Mouse (Mus musculus) thymus, adult 18-20 months (tissue): ENCODE measurements around the gene Aim2.
"Not testable (repeated sequence)": the region's sequence is repeated elsewhere in the genome, so short reads cannot be mapped to it uniquely, and the experiment has no call there.

Source experiments
- DNase-seq, 2 experiments: peaks; one replicate each; pipeline ENCODE4 v3.0.0; 2022; ENCODE audit warnings: mixed read lengths in 2 of 2

Gene Aim2

DNA sequence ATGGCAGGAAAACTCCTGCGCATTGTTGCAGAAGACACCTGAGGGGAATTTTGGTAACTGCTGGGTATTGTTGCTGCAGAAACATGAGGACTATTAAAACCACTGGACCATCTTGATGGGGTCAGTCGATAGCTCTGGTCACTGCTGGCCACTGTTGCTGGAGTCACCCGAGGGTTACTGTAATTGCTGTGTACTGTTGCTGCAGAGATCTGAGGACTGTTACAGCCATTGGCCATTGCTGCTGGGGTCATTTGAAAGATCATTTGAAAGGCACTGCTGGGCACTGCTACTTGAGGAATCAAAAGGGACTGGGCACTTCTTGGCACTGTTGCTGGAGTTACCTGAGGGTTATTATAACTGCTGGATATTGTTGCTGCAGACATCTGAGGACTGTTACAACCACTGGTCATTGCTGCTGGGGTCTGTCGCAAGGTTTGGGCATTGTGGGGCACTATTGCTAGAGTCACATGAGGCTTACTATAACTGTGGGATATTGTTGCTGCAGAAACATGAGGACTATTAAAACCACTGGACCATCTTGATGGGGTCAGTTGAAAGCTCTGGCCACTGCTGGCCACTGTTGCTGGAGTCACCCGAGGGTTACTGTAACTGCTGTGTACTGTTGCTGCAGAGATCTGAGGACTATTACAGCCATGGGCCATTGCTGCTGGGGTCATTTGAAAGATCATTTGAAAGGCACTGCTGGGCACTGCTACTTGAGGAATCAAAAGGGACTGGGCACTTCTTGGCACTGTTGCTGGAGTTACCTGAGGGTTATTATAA, 129.9 kb downstream of the Aim2 start:
- DNase-seq, result not testable (repeated sequence)

DNA sequence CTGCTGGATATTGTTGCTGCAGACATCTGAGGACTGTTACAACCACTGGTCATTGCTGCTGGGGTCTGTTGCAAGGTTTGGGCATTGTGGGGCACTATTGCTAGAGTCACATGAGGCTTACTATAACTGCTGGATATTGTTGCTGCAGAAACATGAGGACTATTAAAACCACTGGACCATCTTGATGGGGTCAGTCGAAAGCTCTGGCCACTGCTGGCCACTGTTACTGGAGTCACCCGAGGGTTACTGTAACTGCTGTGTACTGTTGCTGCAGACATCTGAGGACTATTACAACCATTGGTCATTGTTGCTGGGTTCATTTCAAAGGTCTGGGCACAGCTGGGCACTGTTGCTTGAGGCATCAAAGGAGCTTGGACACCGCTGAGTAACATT, 130.5 kb downstream of the Aim2 start:
- DNase-seq, result not testable (repeated sequence)

DNA sequence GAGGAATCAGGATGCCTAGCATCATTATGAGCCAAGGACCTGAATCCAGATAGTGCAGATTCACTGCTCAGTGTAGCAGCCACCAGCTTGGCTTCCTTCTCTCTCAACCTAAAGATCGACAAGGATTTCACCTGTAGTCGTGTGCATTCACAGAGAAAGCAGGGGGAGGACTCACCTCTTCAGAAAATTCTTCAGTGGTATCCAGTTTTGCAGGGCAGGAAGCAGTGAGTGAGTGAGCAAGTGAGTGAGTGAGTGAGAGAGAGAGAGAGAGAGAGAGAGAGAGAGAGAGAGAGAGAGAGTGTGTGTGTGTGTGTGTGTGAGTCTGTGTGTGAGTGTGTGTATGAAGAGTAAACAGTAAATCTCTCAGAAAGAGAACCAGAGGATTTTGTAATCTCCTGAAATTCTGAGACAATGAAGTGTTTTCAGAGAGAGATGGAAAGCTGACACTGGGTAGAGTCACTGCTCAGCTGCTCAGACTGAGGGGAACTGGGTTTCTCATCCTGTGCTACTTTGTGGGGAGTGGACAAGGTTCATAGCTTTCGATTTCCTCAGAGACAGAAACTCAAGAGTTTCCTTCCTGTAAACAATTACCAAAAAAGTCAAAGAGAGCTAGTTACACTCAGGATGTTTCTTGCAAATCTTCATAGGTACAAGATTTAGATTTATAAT, 140.3 kb downstream of the Aim2 start, which contains the start of gene Ifi206:
Ifi206 (minus strand) TSS at position 230 of the 669 bp plus-strand sequence.
- DNase-seq, result peak in 1 of 2 experiments; percentile 17

DNA sequence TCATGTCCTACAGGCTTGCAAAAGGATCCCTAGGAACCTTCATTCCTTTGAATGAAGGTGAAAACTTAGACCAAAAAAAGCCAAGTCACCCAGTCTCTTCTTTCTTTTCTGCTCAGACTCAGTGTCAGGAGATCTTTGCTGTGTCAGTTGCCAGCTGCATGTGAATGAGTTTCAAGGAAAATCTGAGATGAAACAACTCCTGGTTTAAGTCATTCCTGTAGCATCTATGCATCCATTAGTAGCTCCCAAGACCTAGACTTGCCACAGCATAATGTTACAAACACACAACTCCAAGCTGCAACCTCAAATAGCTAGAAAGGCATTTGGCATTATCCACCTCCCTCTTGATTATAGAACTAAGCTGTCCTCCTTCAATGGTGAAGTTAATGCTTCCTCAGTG, 140.8 kb downstream of the Aim2 start:
- DNase-seq, result not testable (repeated sequence)

DNA sequence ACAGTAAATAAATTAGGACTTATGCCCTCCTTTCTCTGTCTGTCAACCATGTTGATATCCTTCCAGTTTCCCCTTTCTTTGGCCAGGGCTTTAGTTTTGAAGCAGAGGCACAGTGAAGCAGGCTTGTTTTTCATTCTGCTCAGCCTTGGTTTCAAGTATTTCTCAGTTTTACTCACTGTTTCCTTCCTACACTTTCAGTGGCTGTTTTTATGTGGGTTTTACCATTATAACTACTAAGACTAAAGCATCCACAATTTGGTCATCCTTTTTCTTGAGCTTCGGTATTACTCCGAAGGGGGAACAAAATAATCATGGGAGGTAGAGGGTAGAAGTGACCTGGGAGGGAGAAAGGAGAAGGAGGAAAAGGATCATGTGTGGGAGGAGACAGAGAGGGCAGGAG, 159.9 kb downstream of the Aim2 start:
- not testable (repeated sequence) for DNase-seq
